Mouse (Mus musculus) lung, embryonic 14.5 days (tissue): ENCODE measurements around the gene Akap2. TPM values are rescaled to one million over a fixed set of nuclear protein-coding genes. Genes with fewer than 3 reads are reported as not detected.
A peak's percentile ranks its signal among the peaks of the same experiment; 100 is the strongest.

Experiments used
- ATAC-seq: fragments of 200-750 bp; cut with Nextera tagmentation; 2 replicates; pipeline ENCODE4 v1.8.0; 2017; ENCODE audit warnings: mild to moderate bottlenecking, moderate TSS enrichment, moderate library complexity; ENCODE audit not compliant: insufficient read depth
- DNase-seq: peaks from one replicate; pipeline ENCODE4 v3.0.0-alpha.2; 2015
- H3K27ac ChIP-seq: fragments of 300-500 bp; sonication (generic); 2 replicates; pipeline ENCODE4 v1.5.1; 2014; ENCODE audit warnings: low read depth, mild to moderate bottlenecking, moderate library complexity
- H3K27me3 ChIP-seq: fragments of 300-500 bp; sonication (generic); 2 replicates; pipeline ENCODE4 v1.6.1; 2014; ENCODE audit warnings: low read length, control low read depth; ENCODE audit not compliant: insufficient read depth
- H3K36me3 ChIP-seq: fragments of 300-500 bp; sonication (generic); 2 replicates; pipeline ENCODE4 v1.6.1; 2014; ENCODE audit warnings: control low read depth; ENCODE audit not compliant: insufficient read depth
- H3K4me1 ChIP-seq: fragments of 300-500 bp; sonication (generic); 2 replicates; pipeline ENCODE4 v1.6.1; 2014; ENCODE audit warnings: antibody characterized with exemption, control low read depth; ENCODE audit not compliant: insufficient read depth
- H3K4me2 ChIP-seq: fragments of 300-500 bp; sonication (generic); 2 replicates; pipeline ENCODE4 v1.6.1; 2014; ENCODE audit warnings: mild to moderate bottlenecking
- H3K4me3 ChIP-seq: fragments of 300-500 bp; sonication (generic); 2 replicates; pipeline ENCODE4 v1.5.1; 2014; ENCODE audit warnings: low read depth, low read length
- H3K9ac ChIP-seq: fragments of 300-500 bp; sonication (generic); 2 replicates; pipeline ENCODE4 v1.6.1; 2014
- H3K9me3 ChIP-seq: fragments of 300-500 bp; sonication (generic); 2 replicates; pipeline ENCODE4 v1.6.1; 2016; ENCODE audit warnings: low read depth, low read length, control low read depth
- CTCF ChIP-seq: IDR thresholded peaks from 2 replicates; pipeline ENCODE4 v1.5.1; 2016; ENCODE audit warnings: antibody characterized with exemption, low read depth
- WGBS: fragments of 180-500 bp; shearing (Covaris S2); extraction: QIAGEN DNeasy Blood & Tissue Kit; methylation state at CpG from one replicate; pipeline ENCODE4 v1.1.7; 2014; 5-methylcytosine and 5-hydroxymethylcytosine counted together
- polyA plus RNA-seq: library from polyadenylated mRNA; unstranded; fragments of >200 nt; fragmentation: Nextera tagmentation; extraction: Ambion mirVana; gene quantifications from 2 replicates; pipeline ENCODE4 v1.2.1, GENCODE M21; 2014

The Akap2 gene
- 51.9 and 52.6 TPM in 2 replicates for polyA plus RNA-seq

DNA sequence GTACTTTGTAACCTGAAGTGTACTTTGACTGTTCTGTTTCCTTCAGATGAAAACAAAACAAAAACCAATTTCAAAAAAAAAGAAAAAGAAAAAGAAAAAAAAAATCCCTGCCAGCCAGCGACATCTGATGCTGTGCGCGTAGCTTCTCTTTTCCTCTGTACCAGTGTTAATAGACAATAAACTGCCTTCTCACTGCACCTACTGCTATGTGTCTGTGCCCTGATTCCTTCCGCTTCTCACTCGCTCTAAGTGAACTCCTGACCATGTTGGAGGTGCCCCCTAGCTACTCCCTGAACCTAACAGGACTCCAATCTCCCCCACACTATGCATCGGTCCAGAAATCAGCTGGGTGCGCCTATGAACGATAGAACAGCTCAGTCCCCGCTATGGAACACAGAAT is at the start of gene Akap2:
Gene Akap2 (plus strand): TSS at position 304 of the 400 bp plus-strand sequence.
- no peak for TF ChIP-seq CTCF
- H3K4me1 ChIP-seq, result no peaks in the 10 kb centered on the region
- H3K27ac ChIP-seq, result no peak within 1 kb of the TSS
- no peaks in the 10 kb centered on the region for H3K9me3 ChIP-seq
- ATAC-seq (no peak), DNase-seq (no peak)
- no peak within 1 kb of the TSS for H3K4me2 ChIP-seq
- H3K9ac ChIP-seq, result no peak within 1 kb of the TSS
- H3K36me3 ChIP-seq, result peaks cover 3% of the 10 kb centered on the region; the same call in 1 of the 2 replicates
- WGBS, result 85% methylated on average over 9 of the region's 9 CpGs
- no peak within 1 kb of the TSS for H3K4me3 ChIP-seq
- no peaks in the 10 kb centered on the region for H3K27me3 ChIP-seq

DNA sequence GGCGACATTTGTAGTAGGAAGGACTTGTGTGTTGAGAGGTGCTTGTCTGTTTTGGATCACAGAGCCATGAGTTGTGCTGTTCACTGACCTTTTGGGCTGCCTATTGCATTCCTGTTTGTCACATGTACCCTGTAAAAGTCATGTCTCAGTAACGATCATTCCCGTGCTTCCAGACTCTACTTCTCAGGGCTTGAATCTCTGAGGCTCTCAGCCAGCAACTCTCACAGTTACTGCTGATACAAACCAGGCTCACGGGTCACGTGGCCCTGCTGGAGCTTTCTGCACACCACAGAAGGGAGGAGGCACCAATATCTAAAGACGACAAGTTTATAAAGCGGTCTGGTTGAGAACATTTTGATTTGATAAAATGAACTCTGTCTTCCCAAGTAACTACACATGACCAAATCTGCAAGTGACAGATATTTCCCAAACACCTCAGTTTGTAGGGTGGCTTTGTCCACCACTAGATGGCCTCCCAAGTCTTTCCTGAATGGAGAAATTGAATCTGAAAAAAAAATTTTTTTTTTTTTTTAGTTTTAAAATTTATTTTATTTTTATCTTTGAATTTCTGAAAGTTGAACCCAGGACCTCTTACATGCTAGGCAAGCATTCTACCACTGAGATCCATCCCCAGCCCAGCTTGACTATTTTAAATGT is 46.5 kb upstream of the Akap2 start:
- H3K4me1 ChIP-seq, result peaks cover 13% of the 10 kb centered on the region; the same call in 1 of the 2 replicates
- H3K9me3 ChIP-seq, result no peaks in the 10 kb centered on the region
- DNase-seq (peak; percentile 69), ATAC-seq (no peak)
- no peaks in the 10 kb centered on the region for H3K27me3 ChIP-seq
- 0 out of 2 replicates have a peak, but pooled peaks cover 2% of the 10 kb centered on the region for H3K36me3 ChIP-seq
- no peak overlapping the region for H3K9ac ChIP-seq
- no peak overlapping the region for H3K27ac ChIP-seq
- WGBS, result 40% methylated on average over 7 of the region's 7 CpGs
- TF ChIP-seq CTCF, result peak; percentile 57
- H3K4me3 ChIP-seq, result no peak overlapping the region
- H3K4me2 ChIP-seq, result no peak overlapping the region

DNA sequence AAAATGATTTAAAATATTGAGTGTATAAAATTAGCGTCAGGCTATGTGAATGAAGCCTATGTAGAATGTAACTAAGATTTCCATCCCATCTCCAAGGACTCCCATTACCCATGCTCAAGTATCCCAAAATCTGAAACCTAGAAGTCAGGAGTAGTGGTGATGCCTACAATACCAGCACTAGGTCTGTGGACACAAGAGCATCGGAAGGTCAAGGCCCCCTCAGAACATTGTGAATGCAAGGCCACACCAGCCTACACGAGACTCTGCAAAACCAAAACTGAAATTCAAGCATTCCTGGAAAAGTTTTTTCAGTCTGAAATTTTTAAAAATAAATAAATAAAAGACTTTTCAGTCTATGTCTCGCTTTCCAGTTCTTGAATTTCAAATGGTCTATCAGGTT is 44.9 kb upstream of the Akap2 start:
- ATAC-seq (no peak), DNase-seq (no peak)
- 73% methylated on average over 4 of the region's 4 CpGs for WGBS

DNA sequence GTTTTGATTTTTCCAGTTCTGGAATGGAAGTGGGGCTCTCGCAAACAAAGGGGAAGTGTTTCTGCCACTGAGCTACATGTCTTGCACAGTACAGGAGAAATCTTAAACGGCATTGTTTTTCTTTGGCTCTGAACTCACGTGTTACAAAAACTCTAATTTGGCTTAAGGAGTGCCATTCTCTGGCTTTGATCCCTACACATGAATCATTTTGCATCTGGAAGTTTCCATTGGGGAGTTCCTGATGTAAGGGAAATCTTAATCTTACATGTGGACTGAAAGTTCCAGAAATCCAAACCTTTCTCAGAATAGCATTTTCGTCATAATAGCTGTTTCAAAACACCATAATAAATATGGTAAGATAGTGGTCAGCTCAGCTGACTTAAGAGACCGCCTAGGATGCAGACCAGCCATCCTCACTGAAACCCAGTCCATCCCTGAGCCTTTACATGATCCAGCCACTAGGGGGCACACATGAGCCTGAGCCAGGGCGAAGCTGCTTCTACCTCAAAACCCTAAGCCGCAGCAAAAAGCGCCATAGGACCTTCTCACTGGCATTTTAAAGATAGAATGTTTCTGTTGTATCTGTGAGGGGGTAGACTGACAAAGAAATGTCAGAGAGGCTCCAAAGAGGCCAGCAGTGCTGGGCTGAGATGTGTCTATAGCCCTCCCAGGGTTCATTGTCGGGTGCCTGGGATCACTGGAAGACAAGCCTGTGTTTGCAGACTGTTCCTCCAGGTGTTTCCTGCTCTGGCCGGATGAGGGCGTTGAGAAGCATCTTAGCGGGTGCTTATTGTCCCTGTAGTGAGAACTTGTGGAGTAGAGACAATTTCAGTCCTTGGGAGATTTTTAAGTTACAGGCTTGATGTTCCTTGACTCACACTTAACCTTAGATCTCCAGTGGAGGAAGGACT is 44.2 kb upstream of the Akap2 start:
- peak; percentile 39; the same call in 1 of the 2 replicates for ATAC-seq
- peak; percentile 97 for TF ChIP-seq CTCF
- Histone ChIP-seq H3K9ac (no peak overlapping the region), H3K27me3 (no peaks in the 10 kb centered on the region), H3K27ac (peak overlapping the region; percentile 61), H3K4me1 (peaks cover 14% of the 10 kb centered on the region; the same call in 1 of the 2 replicates), H3K4me2 (peak overlapping the region; percentile 34; the same call in 1 of the 2 replicates), H3K9me3 (no peaks in the 10 kb centered on the region), H3K4me3 (no peak overlapping the region), H3K36me3 (no peaks in the 10 kb centered on the region)
- DNase-seq, result peak; percentile 94
- 13% methylated on average over 12 of the region's 12 CpGs for WGBS

More for the DNA sequence above, 44.9 kb upstream of the Akap2 start:
- H3K36me3 ChIP-seq, result no peaks in the 10 kb centered on the region
- no peak overlapping the region for H3K9ac ChIP-seq
- no peak overlapping the region for H3K27ac ChIP-seq
- no peak for TF ChIP-seq CTCF
- no peak overlapping the region for H3K4me2 ChIP-seq
- H3K27me3 ChIP-seq, result no peaks in the 10 kb centered on the region
- H3K4me3 ChIP-seq, result no peak overlapping the region
- peaks cover 14% of the 10 kb centered on the region; the same call in 1 of the 2 replicates for H3K4me1 ChIP-seq
- no peaks in the 10 kb centered on the region for H3K9me3 ChIP-seq

DNA sequence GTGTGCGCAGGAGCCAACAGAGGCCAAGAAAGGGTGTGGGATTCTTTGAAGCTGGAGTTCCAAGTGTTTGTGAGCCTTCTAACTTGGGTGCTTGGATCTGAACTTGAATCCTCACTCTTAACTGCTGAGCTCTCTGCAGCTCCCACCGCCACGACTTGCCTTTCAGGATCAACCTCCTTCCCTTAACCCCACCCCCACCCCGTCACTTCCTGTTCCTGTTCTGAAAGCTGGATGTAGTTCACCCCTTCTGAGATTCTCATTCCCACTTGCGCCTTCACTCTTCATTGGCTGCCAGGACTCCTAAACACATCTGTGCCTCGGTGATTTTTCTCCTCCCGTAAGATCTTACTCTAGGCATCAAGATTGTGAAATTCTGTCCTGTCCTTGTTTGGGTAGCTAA is 43.1 kb upstream of the Akap2 start:
- H3K4me1 ChIP-seq, result peaks cover 14% of the 10 kb centered on the region; the same call in 1 of the 2 replicates

DNA sequence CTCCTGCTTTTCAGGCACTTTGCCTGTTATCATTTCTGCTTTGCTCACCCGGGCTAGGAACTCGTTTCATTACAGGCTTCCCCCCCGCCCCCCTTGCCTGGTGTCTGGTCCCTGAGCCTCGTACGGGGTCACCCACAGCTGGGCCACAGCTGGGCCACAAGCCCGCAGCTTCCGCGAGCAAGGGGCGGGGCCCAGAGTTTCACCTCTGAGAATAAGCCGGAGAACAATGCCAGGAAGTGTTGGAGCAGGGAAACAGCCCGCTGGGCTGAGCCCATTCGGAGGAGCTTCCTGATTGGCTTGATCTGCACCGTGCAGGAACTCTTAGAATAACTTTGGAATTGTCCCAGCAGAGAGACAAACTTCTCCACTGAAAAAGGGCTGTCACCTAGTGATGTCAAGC is 42.1 kb upstream of the Akap2 start:
- Histone ChIP-seq H3K27ac (peak overlapping the region; percentile 61), H3K9ac (0 out of 2 replicates have a peak overlapping the region, but pooled peaks have one; percentile 1), H3K4me3 (peak overlapping the region; percentile 12; the same call in 1 of the 2 replicates), H3K4me2 (peak overlapping the region; percentile 41), H3K9me3 (no peaks in the 10 kb centered on the region), H3K36me3 (no peaks in the 10 kb centered on the region), H3K4me1 (peaks cover 14% of the 10 kb centered on the region; the same call in 1 of the 2 replicates), H3K27me3 (no peaks in the 10 kb centered on the region)
- WGBS, result 3% methylated on average over 13 of the region's 13 CpGs
- ATAC-seq, result peak; percentile 84
- DNase-seq, result peak; percentile 88
- no peak for TF ChIP-seq CTCF

More for the DNA sequence above, 43.1 kb upstream of the Akap2 start:
- peak overlapping the region; percentile 61 for H3K27ac ChIP-seq
- no peaks in the 10 kb centered on the region for H3K36me3 ChIP-seq
- H3K9ac ChIP-seq, result no peak overlapping the region
- DNase-seq (peak; percentile 39), ATAC-seq (no peak)
- TF ChIP-seq CTCF, result no peak
- no peaks in the 10 kb centered on the region for H3K9me3 ChIP-seq
- no peaks in the 10 kb centered on the region for H3K27me3 ChIP-seq
- 48% methylated on average over 7 of the region's 7 CpGs for WGBS
- H3K4me3 ChIP-seq, result no peak overlapping the region
- no peak overlapping the region for H3K4me2 ChIP-seq
